Mouse (Mus musculus): ENCODE measurements around the gene Gm17657. TPM values are rescaled to one million over a fixed set of nuclear protein-coding genes. Genes with fewer than 3 reads are reported as not detected.

Gm17657 gene
- total and polyA plus RNA-seq, 3 experiments, result 0.20 to 0.21 TPM; not detected in 1

DNA sequence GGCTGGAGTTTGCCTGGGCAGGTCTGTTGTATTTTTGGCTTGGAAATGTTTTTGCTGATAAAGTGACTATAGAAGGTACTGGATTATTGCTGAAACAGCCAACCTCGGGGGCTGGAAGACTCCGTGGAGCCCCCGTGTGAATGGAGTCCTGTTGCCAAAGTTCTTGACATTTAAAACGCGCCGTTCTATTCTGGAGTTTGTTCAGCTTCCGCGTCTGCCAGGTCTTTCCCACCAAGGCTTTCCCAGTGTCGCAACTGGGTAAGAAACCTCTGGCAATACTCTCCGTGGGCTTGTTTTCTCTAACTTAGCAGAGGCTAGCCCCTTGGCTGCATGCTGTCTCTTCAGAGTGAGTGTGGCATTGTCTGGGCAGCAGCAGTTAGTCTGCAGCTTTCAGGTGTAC lies 7.0 kb upstream of the Gm17657 start:
- H3K27me3 ChIP-seq (replicated peaks), result no peaks in the 10 kb centered on the region
- peaks cover 0 to 48% of the 10 kb centered on the region in 2 experiments for H3K36me3 ChIP-seq (replicated peaks in 1 of 2; ENCODE audit: control insufficient read depth in 1 of 2, insufficient read depth in 1 of 2, low read length in 1 of 2)
- no peak overlapping the region for H3K4me2 ChIP-seq (ENCODE audit: insufficient read depth, low read depth, poor library complexity, severe bottlenecking)
- no peak overlapping the region for H3K9ac ChIP-seq (ENCODE audit: insufficient read depth, low read depth)
- H3K27ac ChIP-seq (ENCODE audit: insufficient read depth, low read depth), result no peak overlapping the region
- TF ChIP-seq USF2 (conservative IDR thresholded peaks at IDR 0.05; ENCODE audit: low read depth, low read length) (no peak), SIN3A (IDR thresholded peaks at IDR 0.05; ENCODE audit: low read length) (no peak), MAZ (IDR thresholded peaks at IDR 0.05; ENCODE audit: low read depth, low read length) (no peak), ZMIZ1 (IDR thresholded peaks at IDR 0.05; ENCODE audit: low read depth, low read length) (no peak), UBTF (IDR thresholded peaks at IDR 0.05; ENCODE audit: low read depth, low read length) (no peak), POLR2A (IDR thresholded peaks at IDR 0.05; ENCODE audit: low read depth, low read length) (no peak), GABPA (IDR thresholded peaks at IDR 0.05; ENCODE audit: insufficient replicate concordance, low read depth, low read length) (no peak), RAD21 (IDR thresholded peaks at IDR 0.05; ENCODE audit: low read depth, low read length) (no peak), JUND (conservative IDR thresholded peaks at IDR 0.05; ENCODE audit: low read depth, low read length) (no peak), MAFK (IDR thresholded peaks at IDR 0.05; ENCODE audit: insufficient replicate concordance, low read length) (no peak), ZC3H11A (IDR thresholded peaks at IDR 0.05; ENCODE audit: low read depth, low read length) (no peak), HCFC1 (IDR thresholded peaks at IDR 0.05; ENCODE audit: low read depth, low read length) (no peak), JUN (IDR thresholded peaks at IDR 0.05; ENCODE audit: insufficient read depth, low read depth, low read length) (no peak), SMC3 (IDR thresholded peaks at IDR 0.05; ENCODE audit: low read depth, low read length) (no peak)
- H3K4me1 ChIP-seq (ENCODE audit: control insufficient read depth in 1 of 2, insufficient read depth in 2 of 2), result peaks cover 6 to 34% of the 10 kb centered on the region in 2 experiments; a peak in 3 of 4 replicates
- H3K9me3 ChIP-seq (replicated peaks; ENCODE audit: low read length), result no peaks in the 10 kb centered on the region
- dilution Hi-C loops (cut with MboI; ENCODE audit: extremely low pct_ligation_motif_present, extremely low pct_unique_long_range_greater_than_20kb, low sequenced_read_pairs), result no loop called here
- H3K4me3 ChIP-seq (replicated peaks in 1 of 3; ENCODE audit: low read depth in 2 of 3, low read length in 2 of 3, poor library complexity in 1 of 3), result no peak overlapping the region
- H3K79me2 ChIP-seq (replicated peaks; ENCODE audit: control insufficient read depth, extremely low read depth, insufficient read depth, poor library complexity, severe bottlenecking), result peaks cover 8% of the 10 kb centered on the region
- DNase-seq (ENCODE audit: extremely low read depth), result no peak
- in situ Hi-C loops (cut with MboI; ENCODE audit: low pct_ligation_motif_present, low pct_unique_long_range_greater_than_20kb, low sequenced_read_pairs), result no loop called here

DNA sequence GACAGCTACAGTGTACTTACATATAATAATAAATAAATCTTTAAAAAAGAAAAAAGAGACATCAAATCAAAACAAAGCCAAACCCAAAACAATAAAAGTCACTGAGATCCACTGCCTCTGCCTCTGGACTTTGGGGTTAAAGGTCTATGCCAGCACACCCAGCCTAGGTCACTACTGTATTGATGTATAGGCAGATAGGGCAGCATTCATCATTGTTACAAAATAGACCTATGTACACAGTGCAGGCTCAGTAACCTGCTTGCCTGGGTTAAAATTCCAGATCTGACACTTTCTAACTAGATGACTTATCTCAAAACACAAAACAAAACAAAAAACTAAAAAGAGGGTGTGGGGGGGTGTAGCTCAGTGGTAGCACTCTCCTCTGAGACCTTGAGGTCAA lies 4.7 kb upstream of the Gm17657 start:
- no peaks in the 10 kb centered on the region for H3K9me3 ChIP-seq (replicated peaks; ENCODE audit: low read length)
- peaks cover 6 to 46% of the 10 kb centered on the region in 2 experiments; a peak in 3 of 4 replicates for H3K4me1 ChIP-seq (ENCODE audit: control insufficient read depth in 1 of 2, insufficient read depth in 2 of 2)
- no peak overlapping the region for H3K27ac ChIP-seq (ENCODE audit: insufficient read depth, low read depth)
- H3K27me3 ChIP-seq (replicated peaks), result no peaks in the 10 kb centered on the region
- H3K36me3 ChIP-seq (replicated peaks in 1 of 2; ENCODE audit: control insufficient read depth in 1 of 2, insufficient read depth in 1 of 2, low read length in 1 of 2), result peaks cover 0 to 37% of the 10 kb centered on the region in 2 experiments
- TF ChIP-seq KAT2A (IDR thresholded peaks at IDR 0.05; ENCODE audit: insufficient replicate concordance, low read length), result no peak
- no peak for TF ChIP-seq EP300 (IDR thresholded peaks at IDR 0.05; ENCODE audit: low read length)
- no peak for TF ChIP-seq JUN (IDR thresholded peaks at IDR 0.05; ENCODE audit: insufficient read depth, low read depth, low read length)
- TF ChIP-seq BHLHE40 (IDR thresholded peaks at IDR 0.05; ENCODE audit: low read depth, low read length), result no peak
- no peak for TF ChIP-seq JUND (conservative IDR thresholded peaks at IDR 0.05; ENCODE audit: low read depth, low read length)
- no peak for TF ChIP-seq TBP (conservative IDR thresholded peaks at IDR 0.05; ENCODE audit: low read depth, low read length)
- no peak for TF ChIP-seq PAX5 (IDR thresholded peaks at IDR 0.05; ENCODE audit: low read length)
- no peak for TF ChIP-seq SIN3A (IDR thresholded peaks at IDR 0.05; ENCODE audit: low read length)
- no peak for TF ChIP-seq MXI1 (IDR thresholded peaks at IDR 0.05; ENCODE audit: low read depth, low read length)
- no peak for TF ChIP-seq NELFE (IDR thresholded peaks at IDR 0.05; ENCODE audit: low read depth, low read length)
- TF ChIP-seq ZKSCAN1 (IDR thresholded peaks at IDR 0.05; ENCODE audit: borderline replicate concordance, low read depth, low read length), result no peak
- H3K9ac ChIP-seq (ENCODE audit: insufficient read depth, low read depth), result no peak overlapping the region
- H3K79me2 ChIP-seq (replicated peaks; ENCODE audit: control insufficient read depth, extremely low read depth, insufficient read depth, poor library complexity, severe bottlenecking), result peaks cover 15% of the 10 kb centered on the region
- no peak for DNase-seq (ENCODE audit: extremely low read depth)
- in situ Hi-C loops (cut with MboI; ENCODE audit: low pct_ligation_motif_present, low pct_unique_long_range_greater_than_20kb, low sequenced_read_pairs), result loop anchor here (5.0 kb wide), 1 partner anchor 48 kb away; no protein-coding TSS in a partner anchor
- no peak overlapping the region for H3K4me3 ChIP-seq (replicated peaks in 1 of 3; ENCODE audit: low read depth in 2 of 3, low read length in 2 of 3, poor library complexity in 1 of 3)
- H3K4me2 ChIP-seq (ENCODE audit: insufficient read depth, low read depth, poor library complexity, severe bottlenecking), result no peak overlapping the region
- dilution Hi-C loops (cut with MboI; ENCODE audit: extremely low pct_ligation_motif_present, extremely low pct_unique_long_range_greater_than_20kb, low sequenced_read_pairs), result no loop called here

All from CH12.LX (cell line).